Mouse (Mus musculus): Measurements from ENCODE around the gene Ypel1.

- no peak for TF ChIP-seq POLR2A (IDR thresholded peaks at IDR 0.05; ENCODE audit: borderline replicate concordance, extremely low read depth, low read depth, low read length)
- no peak for TF ChIP-seq CTCF (IDR thresholded peaks at IDR 0.05; ENCODE audit: insufficient read depth, low read length)
Observed at GRCm38 (mm10) chr16:17124119-17124870, 54.8 kb downstream of the Ypel1 start.
